Mouse (Mus musculus) heart, adult 2 months (tissue): ENCODE measurements around the gene Tanc2. TPM values are rescaled to one million over a fixed set of nuclear protein-coding genes. Genes with fewer than 3 reads are reported as not detected.

Source experiments
- DNase-seq, 2 experiments: peaks; one replicate each; pipeline ENCODE4 v3.0.0; 2021
- H3K27ac ChIP-seq: fragments of 200-600 bp; 2 replicates; pipeline ENCODE4 v1.8.1; 2022
- H3K27me3 ChIP-seq: fragments of 200-500 bp; 2 replicates; pipeline ENCODE4 v1.6.1; 2012; ENCODE audit warnings: mild to moderate bottlenecking, low read length, inconsistent platforms, mixed read lengths; ENCODE audit not compliant: control insufficient read depth, insufficient read depth
- H3K36me3 ChIP-seq: fragments of 200-500 bp; 2 replicates; pipeline ENCODE4 v1.6.1; 2012; ENCODE audit warnings: low read length, inconsistent platforms; ENCODE audit not compliant: control insufficient read depth, insufficient read depth
- H3K4me1 ChIP-seq: fragments of 200-500 bp; 2 replicates; pipeline ENCODE4 v1.6.1; 2011; ENCODE audit warnings: low read length; ENCODE audit not compliant: control insufficient read depth, insufficient read depth
- H3K4me3 ChIP-seq: fragments of 200-600 bp; 2 replicates; pipeline ENCODE4 v1.8.1; 2022
- H3K79me2 ChIP-seq: fragments of 200-500 bp; replicated peaks from 2 replicates; pipeline ENCODE4 v1.6.1; 2012; ENCODE audit warnings: mild to moderate bottlenecking, inconsistent platforms, low read length, moderate library complexity, mixed read lengths; ENCODE audit not compliant: control insufficient read depth, insufficient read depth
- H3K9ac ChIP-seq: fragments of 200-500 bp; 2 replicates; pipeline ENCODE4 v1.6.1; 2012; ENCODE audit warnings: low read depth, mild to moderate bottlenecking, control low read depth, inconsistent platforms, low read length, mixed read lengths
- CTCF ChIP-seq: fragments of 200-600 bp; IDR thresholded peaks from 2 replicates; pipeline ENCODE4 v1.8.1; 2022; ENCODE audit warnings: antibody characterized with exemption, mild to moderate bottlenecking, moderate library complexity
- EP300 ChIP-seq: fragments of 200-500 bp; IDR thresholded peaks from 2 replicates; pipeline ENCODE4 v1.6.1; 2011; ENCODE audit warnings: low read depth, low read length, control low read depth; ENCODE audit not compliant: insufficient read depth
- POLR2A ChIP-seq: fragments of 200-500 bp; IDR thresholded peaks from 2 replicates; pipeline ENCODE4 v1.6.1; 2011; ENCODE audit warnings: mild to moderate bottlenecking, low read depth, low read length, control low read depth; ENCODE audit not compliant: insufficient read depth
- WGBS: fragments of 180-500 bp; shearing (Covaris S2); methylation state at CpG from one replicate; pipeline ENCODE4 v1.1.7; 2018; 5-methylcytosine and 5-hydroxymethylcytosine counted together
- intact Hi-C: fragments of 180-260 bp; cut with DNase I; formaldehyde crosslinking; loops from one replicate; pipeline ENCODE4 v1.15.1; 2025
- polyA plus RNA-seq: library from polyadenylated mRNA; depleted of rRNA; stranded (reverse); fragments of >200 nt; gene quantifications from 2 replicates; pipeline ENCODE4 v1.2.3, GENCODE M21; 2012
- total RNA-seq, 2 experiments: library from RNA; stranded (reverse); gene quantifications; 2 replicates each; pipeline ENCODE4 v1.2.3; 2021

Tanc2 gene
- total and polyA plus RNA-seq, 3 experiments, result 3.5 to 15.2 (median 11.9) TPM

GRCm38 (mm10) chr11:105922769-105923663, 333.2 kb downstream of the Tanc2 start:
- TF ChIP-seq EP300 (no peak), CTCF (no peak), POLR2A (no peak)
- intact Hi-C loops, result loop anchor here (10.0 kb wide), 1 partner anchor 322 kb away; no protein-coding TSS in a partner anchor
- no peak for DNase-seq
- WGBS, result 91% methylated on average over 20 of the region's 20 CpGs
- H3K4me1 ChIP-seq, result peaks cover 1% of the 10 kb centered on the region
- H3K27me3 ChIP-seq, result no peaks in the 10 kb centered on the region
- no peak overlapping the region for H3K27ac ChIP-seq
- no peaks in the 10 kb centered on the region for H3K79me2 ChIP-seq
- H3K4me3 ChIP-seq, result no peak overlapping the region
- H3K9ac ChIP-seq, result no peak overlapping the region
- no peaks in the 10 kb centered on the region for H3K36me3 ChIP-seq

DNA sequence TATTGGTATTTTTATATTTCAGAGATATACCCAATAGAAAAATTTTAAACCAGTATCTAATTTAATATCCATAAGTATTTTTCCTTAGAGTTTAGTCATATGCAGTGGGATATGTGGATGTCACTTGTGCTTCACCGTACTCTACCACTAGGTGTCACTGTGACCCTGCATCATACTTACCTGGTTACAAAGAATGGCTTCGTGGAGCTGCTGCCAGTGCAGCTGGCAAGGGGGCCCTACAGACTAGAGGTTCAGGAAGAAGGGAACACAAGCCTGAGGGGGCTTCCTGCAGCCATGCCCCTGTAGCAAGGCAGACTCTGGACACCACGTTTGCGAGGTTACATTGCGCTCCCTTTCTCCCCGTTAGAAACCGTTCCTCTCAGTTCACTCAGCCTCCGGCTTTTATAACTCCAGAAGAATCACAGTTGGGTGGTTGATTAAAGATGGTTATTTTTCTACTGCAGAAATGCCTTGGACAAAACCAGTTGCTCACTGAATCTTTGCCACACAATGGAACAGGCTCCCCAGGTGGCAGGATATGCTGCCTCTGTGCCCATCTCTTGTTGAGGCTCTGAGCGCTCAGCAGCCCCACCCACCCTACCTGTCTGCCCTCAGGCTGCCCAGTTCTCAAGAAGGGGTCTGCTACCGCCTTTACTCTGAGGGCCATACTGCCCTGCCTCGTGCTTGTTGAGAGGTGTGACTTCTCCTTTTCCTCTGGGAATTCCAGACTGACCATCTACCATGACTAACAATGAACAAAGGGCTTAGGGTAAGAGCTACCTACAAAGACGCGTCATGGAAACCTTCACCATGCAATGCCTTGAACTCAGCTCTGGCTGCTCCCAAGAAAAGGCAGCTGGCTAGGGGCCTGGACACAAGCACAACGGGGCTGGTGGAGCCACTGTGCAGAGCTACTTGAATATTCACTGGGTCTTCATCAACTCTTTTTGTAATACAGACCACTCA, 337.6 kb downstream of the Tanc2 start:
- Histone ChIP-seq H3K4me1 (peaks cover 1% of the 10 kb centered on the region), H3K79me2 (no peaks in the 10 kb centered on the region), H3K9ac (no peak overlapping the region), H3K36me3 (no peaks in the 10 kb centered on the region), H3K27me3 (no peaks in the 10 kb centered on the region), H3K4me3 (no peak overlapping the region), H3K27ac (no peak overlapping the region)
- 63% methylated on average over 14 of the region's 14 CpGs for WGBS
- intact Hi-C loops, result loop anchor here (1.0 to 10.0 kb wide), 4 partner anchors 42 to 317 kb away; no protein-coding TSS in a partner anchor
- DNase-seq, result peak; percentile 68 to 71
- no peak for TF ChIP-seq POLR2A
- TF ChIP-seq EP300, result peak; percentile 80; the same call in 1 of the 2 replicates
- 0 out of 2 replicates have a peak, but pooled peaks have one; percentile 100 for TF ChIP-seq CTCF

GRCm38 (mm10) chr11:105928171-105928570, 338.4 kb downstream of the Tanc2 start:
- DNase-seq, result no peak
- H3K4me3 ChIP-seq, result no peak overlapping the region
- no peak overlapping the region for H3K27ac ChIP-seq
- WGBS, result 79% methylated on average over 5 of the region's 5 CpGs
- no peaks in the 10 kb centered on the region for H3K27me3 ChIP-seq
- H3K4me1 ChIP-seq, result peaks cover 1% of the 10 kb centered on the region
- no peak overlapping the region for H3K9ac ChIP-seq
- no peaks in the 10 kb centered on the region for H3K79me2 ChIP-seq
- intact Hi-C loops, result loop anchor here (10.0 kb wide), 1 partner anchor 317 kb away; no protein-coding TSS in a partner anchor
- no peaks in the 10 kb centered on the region for H3K36me3 ChIP-seq
- no peak for TF ChIP-seq CTCF
- TF ChIP-seq EP300, result no peak
- TF ChIP-seq POLR2A, result no peak

DNA sequence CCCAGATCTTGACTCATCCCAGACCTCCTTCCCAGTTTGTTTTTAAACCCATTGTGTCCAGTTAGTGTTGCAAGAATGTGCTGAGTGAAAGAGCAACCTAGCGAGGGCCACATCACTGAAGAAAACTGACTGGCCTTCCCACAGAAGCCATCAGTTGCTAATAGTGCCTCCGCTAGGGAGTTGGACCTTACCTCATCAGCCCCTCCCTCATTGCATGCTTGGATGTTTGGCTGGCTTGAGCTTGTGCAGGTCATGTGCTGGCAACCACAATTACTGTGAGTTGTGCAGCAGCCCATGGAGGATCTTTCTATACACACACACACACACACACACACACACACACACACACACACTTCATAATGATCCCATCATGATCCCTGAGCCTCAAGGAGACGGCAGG, 341.6 kb downstream of the Tanc2 start:
- no peak for DNase-seq
- no peak overlapping the region for H3K4me3 ChIP-seq
- no peaks in the 10 kb centered on the region for H3K27me3 ChIP-seq
- TF ChIP-seq EP300, result no peak
- TF ChIP-seq CTCF, result no peak
- no peak for TF ChIP-seq POLR2A
- intact Hi-C loops, result no loop called here
- H3K27ac ChIP-seq, result no peak overlapping the region
- no peaks in the 10 kb centered on the region for H3K79me2 ChIP-seq
- H3K9ac ChIP-seq, result no peak overlapping the region
- 83% methylated on average over 3 of the region's 3 CpGs for WGBS
- peaks cover 6% of the 10 kb centered on the region for H3K4me1 ChIP-seq
- no peaks in the 10 kb centered on the region for H3K36me3 ChIP-seq

DNA sequence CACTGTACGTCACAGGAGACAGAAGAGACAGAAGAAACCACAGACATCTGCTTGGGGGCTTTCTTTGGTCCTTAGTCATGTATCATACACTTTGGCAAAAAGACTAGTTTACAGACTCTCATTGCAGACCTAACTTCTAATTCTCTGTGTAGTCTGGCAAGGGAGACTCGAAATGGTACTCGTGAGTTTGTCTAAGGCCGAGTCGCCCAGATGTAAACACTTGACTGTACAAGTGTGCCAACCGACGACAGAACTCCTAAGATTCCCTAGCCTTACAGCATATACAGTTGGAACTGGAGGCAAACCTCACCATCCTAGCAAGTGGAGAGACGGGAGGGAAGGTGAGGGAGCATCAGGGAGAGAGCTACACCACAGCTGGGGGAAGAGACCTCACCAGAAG, 344.0 kb downstream of the Tanc2 start:
- WGBS, result 83% methylated on average over 8 of the region's 8 CpGs
- TF ChIP-seq EP300, result no peak
- Histone ChIP-seq H3K9ac (no peak overlapping the region), H3K27ac (peak overlapping the region; percentile 54; the same call in 1 of the 2 replicates), H3K79me2 (no peaks in the 10 kb centered on the region), H3K4me1 (peaks cover 15% of the 10 kb centered on the region), H3K4me3 (no peak overlapping the region), H3K27me3 (no peaks in the 10 kb centered on the region), H3K36me3 (no peaks in the 10 kb centered on the region)
- no peak for DNase-seq
- intact Hi-C loops, result no loop called here
